Mouse (Mus musculus) erythroblast, embryonic 14.5 days (primary cell): Measurements from ENCODE around the gene Klk6.

Source experiments
- GATA1 ChIP-seq: IDR thresholded peaks from 2 replicates; pipeline ENCODE4 v1.6.1; 2012; ENCODE audit warnings: low read length, inconsistent platforms, mixed read lengths
- TAL1 ChIP-seq: IDR thresholded peaks from 3 replicates; pipeline ENCODE4 v1.6.1; 2012; ENCODE audit warnings: low read length, inconsistent platforms, mixed read lengths

DNA sequence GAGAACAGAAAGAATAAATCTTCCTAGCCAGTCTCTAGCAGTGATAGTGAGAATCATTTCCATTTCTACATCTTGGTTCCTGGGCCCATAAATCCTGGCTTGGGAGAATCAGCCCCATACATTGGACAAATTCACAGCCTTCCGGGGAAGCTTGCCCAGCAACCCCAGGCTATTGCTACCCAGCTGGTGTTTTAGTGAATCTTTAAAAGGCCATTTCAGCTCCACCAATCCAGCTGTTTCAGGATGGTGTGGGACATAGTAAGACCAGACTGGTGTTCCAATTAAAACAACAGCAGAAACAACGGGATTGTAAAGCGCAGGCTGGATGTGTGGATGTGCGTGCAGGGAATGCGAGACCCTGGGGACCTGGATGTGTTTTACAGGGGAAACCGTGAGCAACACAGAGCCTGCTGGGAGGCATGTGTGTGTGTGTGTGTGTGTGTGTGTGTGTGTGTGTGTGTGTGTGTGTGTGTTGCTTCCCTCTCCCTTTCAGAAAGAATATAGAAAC is 50.6 kb downstream of the Klk6 start:
- TF ChIP-seq GATA1: no peak
- no peak for TF ChIP-seq TAL1
